Comparison of ENCODE assay signal across 27 mouse cellular contexts in genomic region chr2:51549125-51549524, GRCm38 (mm10).
A peak's percentile ranks its signal among the peaks of the same experiment; 100 is the strongest.
DNase-seq lines count a peak whose midpoint lies in the region; ATAC-seq and TF ChIP-seq lines count a peak whose summit lies in the region.
"Had no signal": no experiment of that assay in that cellular context is flagged by ENCODE, and none has a peak within 500 bp of the region (broad histone marks: within the 10 kb centered on the region; RNA-seq: fewer than 3 reads in every experiment).

No protein-coding gene starts in this region.

- H3K36me3 ChIP-seq in kidney, embryonic 16.5 days (ENCODE audit: insufficient read depth, low read length): no peaks in the 10 kb centered on the region
- no peaks in the 10 kb centered on the region for H3K36me3 ChIP-seq in kidney, postnatal 0 days (ENCODE audit: insufficient read depth, low read length)
- no peaks in the 10 kb centered on the region for H3K36me3 ChIP-seq in stomach, postnatal 0 days (ENCODE audit: control insufficient read depth, insufficient read depth, low read length)
- H3K36me3 ChIP-seq: embryonic facial prominence, embryonic 10.5 days; embryonic facial prominence, embryonic 13.5 days; forebrain, embryonic 12.5 days; forebrain, embryonic 15.5 days; heart, embryonic 12.5 days; heart, embryonic 15.5 days; hindbrain, embryonic 10.5 days; hindbrain, embryonic 13.5 days had no signal

- no peak overlapping the region for H3K4me3 ChIP-seq in kidney, embryonic 16.5 days (ENCODE audit: low read length)
- no peak overlapping the region for H3K4me3 ChIP-seq in kidney, postnatal 0 days (replicated peaks; ENCODE audit: low read depth, low read length)
- H3K4me3 ChIP-seq in stomach, postnatal 0 days (ENCODE audit: low read depth, low read length): no peak overlapping the region
- H3K4me3 ChIP-seq: embryonic facial prominence, embryonic 10.5 days; embryonic facial prominence, embryonic 13.5 days; erythroblast, embryonic 14.5 days; forebrain, embryonic 12.5 days; forebrain, embryonic 15.5 days; heart, embryonic 12.5 days; heart, embryonic 15.5 days; hindbrain, embryonic 10.5 days; hindbrain, embryonic 13.5 days had no signal

- peak; percentile 75 for ATAC-seq in kidney, embryonic 16.5 days (ENCODE audit: low FRiP score, low TSS enrichment)
- 0 out of 2 replicates have a peak, but pooled peaks have one; percentile 29 for ATAC-seq in kidney, postnatal 0 days (replicated peaks; ENCODE audit: low FRiP score, low read depth)
- no peak for ATAC-seq in stomach, postnatal 0 days (ENCODE audit: low FRiP score, low TSS enrichment)
- ATAC-seq: CD4-positive, CD25-positive, alpha-beta regulatory T cell, adult 4 months; forebrain, embryonic 15.5 days had no signal

- no peak for TF ChIP-seq EP300 in stomach, postnatal 0 days (optimal IDR thresholded peaks at IDR 0.05)

- no peak overlapping the region for H3K4me2 ChIP-seq in kidney, embryonic 16.5 days (replicated peaks; ENCODE audit: low read depth, low read length)
- no peak overlapping the region for H3K4me2 ChIP-seq in kidney, postnatal 0 days (ENCODE audit: low read length)
- H3K4me2 ChIP-seq in stomach, postnatal 0 days (replicated peaks; ENCODE audit: low read depth): no peak overlapping the region
- H3K4me2 ChIP-seq: embryonic facial prominence, embryonic 13.5 days; forebrain, embryonic 12.5 days; forebrain, embryonic 15.5 days; heart, embryonic 12.5 days; heart, embryonic 15.5 days; hindbrain, embryonic 13.5 days had no signal

- peak; percentile 33 to 67 for DNase-seq in kidney, adult 8-10 months
- no peak for DNase-seq in kidney, postnatal 4 days
- peak; percentile 5 for DNase-seq in kidney, postnatal 0 days (ENCODE audit: low spot score)
- DNase-seq in cerebellum, adult 9-10 months: no peak
- DNase-seq in stomach, postnatal 0 days (ENCODE audit: low spot score): no peak
- DNase-seq: adrenal gland, adult 2 months; adrenal gland, postnatal 14 days; cerebellum, adult 11 months; cerebellum, adult 2 months; cerebellum, postnatal 10 days; cerebellum, postnatal 36 days; embryo, embryonic 11 days; gastrocnemius, postnatal 25 days; heart, adult 18-20 months; heart, postnatal 10 days; heart, postnatal 36 days had no signal

- no peak overlapping the region for H3K27ac ChIP-seq in kidney, embryonic 16.5 days (ENCODE audit: low read length)
- no peak overlapping the region for H3K27ac ChIP-seq in kidney, postnatal 0 days
- H3K27ac ChIP-seq in stomach, postnatal 0 days (replicated peaks): no peak overlapping the region
- H3K27ac ChIP-seq: embryonic facial prominence, embryonic 10.5 days; embryonic facial prominence, embryonic 13.5 days; forebrain, embryonic 12.5 days; forebrain, embryonic 15.5 days; heart, embryonic 15.5 days; hindbrain, embryonic 10.5 days; hindbrain, embryonic 13.5 days had no signal

- no peak for TF ChIP-seq CTCF in kidney, postnatal 0 days (IDR thresholded peaks at IDR 0.05; ENCODE audit: low read depth)
- no peak for TF ChIP-seq CTCF in stomach, postnatal 0 days (IDR thresholded peaks at IDR 0.05; ENCODE audit: low read depth)

- no peak overlapping the region for H3K9ac ChIP-seq in kidney, embryonic 16.5 days (replicated peaks; ENCODE audit: low read length)
- no peak overlapping the region for H3K9ac ChIP-seq in kidney, postnatal 0 days (ENCODE audit: low read depth, low read length)
- no peak overlapping the region for H3K9ac ChIP-seq in stomach, postnatal 0 days (ENCODE audit: low read length)
- H3K9ac ChIP-seq: embryonic facial prominence, embryonic 13.5 days; forebrain, embryonic 12.5 days; forebrain, embryonic 15.5 days; heart, embryonic 12.5 days; heart, embryonic 15.5 days; hindbrain, embryonic 13.5 days had no signal

- no peaks in the 10 kb centered on the region for H3K27me3 ChIP-seq in kidney, embryonic 16.5 days (ENCODE audit: insufficient read depth, low read length)
- H3K27me3 ChIP-seq in kidney, postnatal 0 days (ENCODE audit: insufficient read depth, low read length): no peaks in the 10 kb centered on the region
- no peaks in the 10 kb centered on the region for H3K27me3 ChIP-seq in stomach, postnatal 0 days (ENCODE audit: control insufficient read depth, insufficient read depth, low read length)
- H3K27me3 ChIP-seq: embryonic facial prominence, embryonic 13.5 days; forebrain, embryonic 12.5 days; forebrain, embryonic 15.5 days; heart, embryonic 12.5 days; heart, embryonic 15.5 days; hindbrain, embryonic 13.5 days had no signal

- no peaks in the 10 kb centered on the region for H3K9me3 ChIP-seq in kidney, embryonic 16.5 days (ENCODE audit: low read length)
- H3K9me3 ChIP-seq in kidney, postnatal 0 days (replicated peaks; ENCODE audit: low read length): no peaks in the 10 kb centered on the region
- no peaks in the 10 kb centered on the region for H3K9me3 ChIP-seq in stomach, postnatal 0 days (ENCODE audit: control insufficient read depth, low read length)
- H3K9me3 ChIP-seq: embryonic facial prominence, embryonic 10.5 days; embryonic facial prominence, embryonic 13.5 days; forebrain, embryonic 12.5 days; forebrain, embryonic 15.5 days; heart, embryonic 12.5 days; heart, embryonic 15.5 days; hindbrain, embryonic 10.5 days; hindbrain, embryonic 13.5 days had no signal

- 74% methylated on average over 5 of the region's 5 CpGs for WGBS in kidney, embryonic 16.5 days
- WGBS in kidney, postnatal 0 days: 74% methylated on average over 5 of the region's 5 CpGs
- 77% methylated on average over 5 of the region's 5 CpGs for WGBS in stomach, postnatal 0 days

- peaks cover 8% of the 10 kb centered on the region for H3K4me1 ChIP-seq in kidney, embryonic 16.5 days (ENCODE audit: insufficient read depth, low read length)
- H3K4me1 ChIP-seq in kidney, postnatal 0 days (replicated peaks; ENCODE audit: insufficient read depth, low read length): no peaks in the 10 kb centered on the region
- H3K4me1 ChIP-seq in stomach, postnatal 0 days (replicated peaks; ENCODE audit: control insufficient read depth, insufficient read depth): no peaks in the 10 kb centered on the region
- H3K4me1 ChIP-seq: heart, embryonic 12.5 days; heart, embryonic 15.5 days had no signal

Comparison
In these comparisons a context has a peak if more than half of its experiments do, and no peak if none do; other contexts are left out.
1. DNase-seq: peak in kidney, adult 8-10 months (2 of 2) and kidney, postnatal 0 days (single experiment); none in kidney, postnatal 4 days (0 of 2), cerebellum, adult 9-10 months (single experiment) and stomach, postnatal 0 days (single experiment).